Mouse (Mus musculus) spleen, adult 12 weeks (tissue): ENCODE measurements around the gene Trappc2l.

ENCODE experiments used
- DNase-seq: peaks from one replicate; pipeline ENCODE4 v3.0.0; 2022; ENCODE audit warnings: low spot score

The Trappc2l gene

GRCm38 (mm10) chr8:122656056-122656999, 44.9 kb downstream of the Trappc2l start:
- DNase-seq: peak; percentile 74

GRCm38 (mm10) chr8:122658149-122658806, 46.8 kb downstream of the Trappc2l start:
- DNase-seq: no peak

- DNase-seq: no peak
These were observed 47.3 kb downstream of the Trappc2l start for GRCm38 (mm10) chr8:122658807-122659160.

GRCm38 (mm10) chr8:122660022-122660421, 48.6 kb downstream of the Trappc2l start:
- no peak for DNase-seq

- DNase-seq: no peak
These were observed 49.7 kb downstream of the Trappc2l start for GRCm38 (mm10) chr8:122661138-122661537.

DNA sequence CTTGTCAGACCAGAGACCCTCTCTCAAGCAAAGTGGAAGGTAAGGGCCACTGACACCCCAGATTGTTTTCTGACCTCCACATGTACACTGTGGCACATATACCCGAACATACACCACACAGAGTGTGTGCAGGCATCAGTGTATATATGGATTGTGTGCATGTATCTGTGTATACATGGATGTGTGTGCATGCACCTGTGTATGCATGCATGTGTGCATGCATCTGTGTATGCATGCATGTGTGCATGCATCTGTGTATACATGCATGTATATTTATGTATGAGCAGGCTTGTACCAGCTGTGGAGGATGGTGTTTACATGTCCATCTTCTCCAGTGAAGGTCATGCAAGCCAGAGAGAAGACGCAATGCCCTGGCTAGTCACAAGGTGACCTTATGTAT, 50.5 kb downstream of the Trappc2l start:
- DNase-seq: no peak

DNA sequence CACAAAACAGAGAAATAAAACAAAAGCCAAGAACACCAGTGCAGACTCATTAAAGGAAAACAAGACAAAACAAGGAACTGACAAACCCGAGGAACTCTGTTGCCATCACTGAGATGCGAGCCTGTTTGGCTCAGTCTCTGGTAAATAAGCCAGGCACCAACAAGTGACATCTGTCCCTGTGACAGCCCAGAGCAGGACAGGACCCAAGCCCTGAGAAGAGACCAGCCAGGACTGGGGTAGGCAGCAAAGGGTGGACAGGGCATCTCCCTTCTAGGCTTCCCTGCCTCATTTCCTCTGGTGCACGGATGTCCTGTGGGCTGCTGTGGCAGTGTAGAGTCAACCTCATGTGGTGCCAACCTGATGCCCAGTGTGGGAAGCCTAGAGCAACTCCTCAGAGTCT, 51.7 kb downstream of the Trappc2l start:
- DNase-seq: no peak

DNA sequence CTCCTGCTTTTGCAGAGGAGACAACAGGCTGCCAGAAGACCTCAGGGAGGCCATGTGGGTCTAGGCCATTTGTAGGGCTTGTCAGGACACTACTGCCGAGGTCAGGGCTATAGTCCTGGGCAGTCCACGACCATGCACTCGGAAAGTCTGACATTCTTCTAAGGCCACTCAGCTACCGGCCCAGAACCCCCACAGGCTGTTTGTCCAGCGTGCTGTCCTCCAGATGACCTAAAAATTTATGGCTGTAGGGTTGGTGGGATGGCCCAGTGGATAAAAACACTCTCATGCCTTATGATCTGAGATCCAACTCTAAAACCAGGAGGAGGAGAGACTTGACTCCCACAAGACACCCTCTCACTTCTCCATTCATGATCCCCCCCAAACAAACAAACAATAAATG, 52.2 kb downstream of the Trappc2l start:
- DNase-seq: no peak

- DNase-seq: no peak
These were observed 53.8 kb downstream of the Trappc2l start for GRCm38 (mm10) chr8:122665221-122665620.

DNA sequence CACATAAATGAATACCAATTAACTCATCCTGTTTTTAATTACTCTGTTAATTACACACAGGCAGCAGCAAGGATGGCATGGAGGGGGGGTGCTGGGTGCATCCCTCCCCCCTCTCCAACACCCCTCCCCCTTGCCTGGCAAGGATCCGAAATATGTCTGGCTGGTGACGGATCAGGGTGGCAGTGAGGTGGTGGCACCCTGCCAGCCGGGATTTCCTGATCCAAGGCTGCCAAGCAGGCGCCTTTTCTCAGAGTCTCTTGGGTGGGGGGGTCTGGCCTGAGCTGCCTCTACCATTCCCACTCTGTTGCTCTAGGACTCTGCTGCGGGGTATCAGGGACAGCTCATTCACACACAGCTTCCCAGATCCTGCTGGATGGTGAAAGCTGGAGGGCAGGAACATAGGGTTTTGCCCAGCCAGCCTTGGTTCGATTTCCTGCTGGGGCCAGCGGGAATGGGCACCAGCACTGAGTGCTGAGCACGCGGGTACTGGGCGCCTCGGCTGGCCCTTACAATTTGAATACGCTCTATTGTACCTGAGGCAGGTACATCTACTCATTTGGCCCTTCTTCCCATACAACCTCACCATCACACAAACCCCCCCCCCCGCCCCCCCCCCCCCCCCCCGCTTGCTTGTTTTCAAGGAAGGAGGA, 54.4 kb downstream of the Trappc2l start:
- DNase-seq: no peak
